Comparison of ENCODE assay signal across 16 mouse cellular contexts in genomic region chr14:59674556-59674955, GRCm38 (mm10). TPM values are rescaled to one million over a fixed set of nuclear protein-coding genes. Genes with fewer than 3 reads are reported as not detected.
DNase-seq lines count a peak whose midpoint lies in the region; ATAC-seq and TF ChIP-seq lines count a peak whose summit lies in the region.
"Had no signal": no experiment of that assay in that cellular context is flagged by ENCODE, and none has a peak within 500 bp of the region (broad histone marks: within the 10 kb centered on the region; RNA-seq: fewer than 3 reads in every experiment).

No protein-coding gene starts in this region.

- intact Hi-C loops in gastrocnemius, adult 2 months (cut with DNase I): no loop called here
- intact Hi-C loops in gastrocnemius, postnatal 14 days (cut with DNase I; ENCODE audit: low total_unique reads): loop anchor here (5.0 kb wide), 1 partner anchor 1597 kb away; no protein-coding TSS in a partner anchor

- peak overlapping the region; percentile 81 for H3K27ac ChIP-seq in gastrocnemius, adult 2 months
- H3K27ac ChIP-seq in midbrain, embryonic 16.5 days (ENCODE audit: low read length): no peak overlapping the region
- H3K27ac ChIP-seq in midbrain, embryonic 10.5 days (replicated peaks): no peak overlapping the region
- H3K27ac ChIP-seq in limb, embryonic 10.5 days: peak overlapping the region; percentile 83
- H3K27ac ChIP-seq in neural tube, embryonic 15.5 days (replicated peaks): 0 out of 2 replicates have a peak overlapping the region, but pooled peaks have one; percentile 2
- H3K27ac ChIP-seq: heart, embryonic 10.5 days; intestine, embryonic 15.5 days; macrophage had no signal

- no peaks in the 10 kb centered on the region for H3K36me3 ChIP-seq in midbrain, embryonic 16.5 days (ENCODE audit: control insufficient read depth, insufficient read depth, low read length)
- no peaks in the 10 kb centered on the region for H3K36me3 ChIP-seq in midbrain, embryonic 10.5 days
- no peaks in the 10 kb centered on the region for H3K36me3 ChIP-seq in limb, embryonic 10.5 days
- no peaks in the 10 kb centered on the region for H3K36me3 ChIP-seq in neural tube, embryonic 15.5 days
- H3K36me3 ChIP-seq: heart, embryonic 10.5 days; intestine, embryonic 15.5 days had no signal

- DNase-seq in gastrocnemius, adult 2 months: no peak
- DNase-seq in gastrocnemius, postnatal 14 days: no peak
- no peak for DNase-seq in midbrain, embryonic 10.5 days (ENCODE audit: low spot score)
- DNase-seq in limb, embryonic 10.5 days (ENCODE audit: low spot score): peak; percentile 37
- no peak for DNase-seq in layer of hippocampus, adult 8-10 months (ENCODE audit: low spot score in 2 of 2)
- no peak for DNase-seq in Muller cell, postnatal 12 days (ENCODE audit: inconsistent ontology term)
- DNase-seq: cerebellum, adult 11 months; kidney, postnatal 14 days; left cerebral cortex, postnatal 4 days; thymus, postnatal 36 days had no signal

- H3K4me3 ChIP-seq in gastrocnemius, adult 2 months: no peak overlapping the region
- H3K4me3 ChIP-seq in midbrain, embryonic 16.5 days (ENCODE audit: low read depth, low read length): no peak overlapping the region
- H3K4me3 ChIP-seq in midbrain, embryonic 10.5 days: no peak overlapping the region
- H3K4me3 ChIP-seq in limb, embryonic 10.5 days: no peak overlapping the region
- H3K4me3 ChIP-seq in neural tube, embryonic 15.5 days (replicated peaks): no peak overlapping the region
- H3K4me3 ChIP-seq: heart, embryonic 10.5 days; intestine, embryonic 15.5 days had no signal

- no peaks in the 10 kb centered on the region for H3K27me3 ChIP-seq in midbrain, embryonic 16.5 days (ENCODE audit: control insufficient read depth, insufficient read depth, low read depth, low read length)
- no peaks in the 10 kb centered on the region for H3K27me3 ChIP-seq in midbrain, embryonic 10.5 days (ENCODE audit: low read depth, poor library complexity, severe bottlenecking)
- H3K27me3 ChIP-seq in limb, embryonic 10.5 days (ENCODE audit: low read depth, poor library complexity, severe bottlenecking): no peaks in the 10 kb centered on the region
- no peaks in the 10 kb centered on the region for H3K27me3 ChIP-seq in neural tube, embryonic 15.5 days (replicated peaks)
- H3K27me3 ChIP-seq: intestine, embryonic 15.5 days had no signal

- H3K9me3 ChIP-seq in midbrain, embryonic 16.5 days (replicated peaks; ENCODE audit: control insufficient read depth, low read length, poor library complexity, severe bottlenecking): no peaks in the 10 kb centered on the region
- H3K9me3 ChIP-seq in midbrain, embryonic 10.5 days (replicated peaks): no peaks in the 10 kb centered on the region
- H3K9me3 ChIP-seq in limb, embryonic 10.5 days (replicated peaks): no peaks in the 10 kb centered on the region
- no peaks in the 10 kb centered on the region for H3K9me3 ChIP-seq in neural tube, embryonic 15.5 days (replicated peaks)
- H3K9me3 ChIP-seq: heart, embryonic 10.5 days; intestine, embryonic 15.5 days had no signal

- no peak for TF ChIP-seq CTCF in gastrocnemius, adult 2 months (IDR thresholded peaks at IDR 0.05)

- H3K9ac ChIP-seq in midbrain, embryonic 16.5 days (ENCODE audit: low read depth, low read length): peak overlapping the region; percentile 33; the same call in 1 of the 2 replicates
- H3K9ac ChIP-seq in neural tube, embryonic 15.5 days (replicated peaks): no peak overlapping the region
- H3K9ac ChIP-seq: intestine, embryonic 15.5 days had no signal

- ATAC-seq in midbrain, embryonic 16.5 days: no peak
- ATAC-seq in neural tube, embryonic 15.5 days (ENCODE audit: low FRiP score): peak; percentile 60
- ATAC-seq: forebrain, embryonic 16.5 days; intestine, embryonic 15.5 days had no signal

- WGBS in midbrain, embryonic 16.5 days: 42% methylated on average over 8 of the region's 8 CpGs
- WGBS in midbrain, embryonic 10.5 days: 60% methylated on average over 8 of the region's 8 CpGs
- 26% methylated on average over 8 of the region's 8 CpGs for WGBS in limb, embryonic 10.5 days
- 12% methylated on average over 8 of the region's 8 CpGs for WGBS in neural tube, embryonic 15.5 days

- H3K4me1 ChIP-seq in midbrain, embryonic 16.5 days (ENCODE audit: control insufficient read depth, insufficient read depth, low read length): no peaks in the 10 kb centered on the region
- H3K4me1 ChIP-seq in midbrain, embryonic 10.5 days: no peaks in the 10 kb centered on the region
- H3K4me1 ChIP-seq in limb, embryonic 10.5 days: peaks cover 48% of the 10 kb centered on the region
- H3K4me1 ChIP-seq in neural tube, embryonic 15.5 days: peaks cover 16% of the 10 kb centered on the region

- H3K4me2 ChIP-seq in midbrain, embryonic 16.5 days (ENCODE audit: low read length): no peak overlapping the region
- no peak overlapping the region for H3K4me2 ChIP-seq in neural tube, embryonic 15.5 days
- H3K4me2 ChIP-seq: intestine, embryonic 15.5 days had no signal

RNA-seq across cellular contexts. Expression of gene Shisa2, which starts 49.4 kb away (rescaled TPM):
- 10 to 100 TPM; 70.6 to 96.6 TPM for total RNA-seq in gastrocnemius, adult 2 months (2021)
- total RNA-seq in gastrocnemius, postnatal 14 days (2021): 10 to 100 TPM; 47.3 to 50.9 TPM
- 4.7 and 5.9 TPM in 2 replicates for polyA plus RNA-seq in midbrain, embryonic 16.5 days (2015; fragmentation: Nextera tagmentation; extraction: Ambion mirVana)
- 7.6 and 8.8 TPM in 2 replicates for polyA plus RNA-seq in midbrain, embryonic 10.5 days (2016; fragmentation: Nextera tagmentation; extraction: Ambion mirVana)
- 13.0 and 22.5 TPM in 2 replicates for polyA plus RNA-seq in limb, embryonic 10.5 days (2016; fragmentation: Nextera tagmentation; extraction: Ambion mirVana)
- polyA plus RNA-seq in neural tube, embryonic 15.5 days (2015; fragmentation: Nextera tagmentation; extraction: Ambion mirVana): 6.0 and 12.5 TPM in 2 replicates
- 1 to 10 TPM; 3.2 to 4.3 (median 3.4) TPM for total RNA-seq in layer of hippocampus, adult 8-10 months (2022)
- polyA plus RNA-seq: macrophage had no signal

Comparison
In these comparisons a context has a peak if more than half of its experiments do, and no peak if none do; other contexts are left out.
1. H3K27ac ChIP-seq: peak in gastrocnemius, adult 2 months (single experiment), limb, embryonic 10.5 days (single experiment) and neural tube, embryonic 15.5 days (single experiment); none in midbrain, embryonic 16.5 days (single experiment) and midbrain, embryonic 10.5 days (single experiment).